Mouse (Mus musculus) megakaryocyte, embryonic 14.5 days (primary cell): Measurements from ENCODE around the gene Grip1.

Source experiments
- FLI1 ChIP-seq: IDR thresholded peaks from 2 replicates; pipeline ENCODE4 v1.6.1; 2012; ENCODE audit warnings: low read length, inconsistent platforms, mixed read lengths
- GATA1 ChIP-seq: IDR thresholded peaks from 3 replicates; pipeline ENCODE4 v1.6.1; 2012; ENCODE audit warnings: mixed read lengths, low read length, inconsistent platforms, borderline replicate concordance

- TF ChIP-seq FLI1 (no peak), GATA1 (no peak)
These were observed 212.8 kb downstream of the Grip1 start for GRCm38 (mm10) chr10:119666386-119666785.
